Mouse (Mus musculus) CH12.LX (cell line): ENCODE measurements around the gene Hsdl1.

Experiments used
- CTCF ChIP-seq, 2 experiments: IDR thresholded peaks in 1 of 2; conservative IDR thresholded peaks in 1 of 2; 2 replicates each; pipeline ENCODE4 v1.5.1; 2011 to 2012; ENCODE audit warnings: low read depth in 2 of 2, low read length in 2 of 2, improper control_type of control experiment in 1 of 2, inconsistent platforms in 1 of 2, mild to moderate bottlenecking in 1 of 2, moderate library complexity in 1 of 2
- E2F4 ChIP-seq: IDR thresholded peaks from 2 replicates; pipeline ENCODE4 v1.6.1; 2011; ENCODE audit warnings: low read depth, low read length, improper control_type of control experiment; ENCODE audit not compliant: insufficient replicate concordance
- HCFC1 ChIP-seq: IDR thresholded peaks from 2 replicates; pipeline ENCODE4 v1.6.1; 2012; ENCODE audit warnings: low read depth, mild to moderate bottlenecking, inconsistent platforms, low read length, improper control_type of control experiment
- JUN ChIP-seq: IDR thresholded peaks from 2 replicates; pipeline ENCODE4 v1.6.1; 2011; ENCODE audit warnings: low read depth, mild to moderate bottlenecking, low read length, improper control_type of control experiment, moderate library complexity; ENCODE audit not compliant: insufficient read depth
- MAX ChIP-seq: IDR thresholded peaks from 2 replicates; pipeline ENCODE4 v1.6.1; 2011; ENCODE audit warnings: low read length, improper control_type of control experiment
- MEF2A ChIP-seq: IDR thresholded peaks from 2 replicates; pipeline ENCODE4 v1.6.1; 2014; ENCODE audit warnings: low read depth, mild to moderate bottlenecking, inconsistent platforms, low read length, improper control_type of control experiment, borderline replicate concordance
- MXI1 ChIP-seq: IDR thresholded peaks from 2 replicates; pipeline ENCODE4 v1.6.1; 2011; ENCODE audit warnings: mild to moderate bottlenecking, low read depth, low read length, improper control_type of control experiment
- POLR2A ChIP-seq: IDR thresholded peaks from 2 replicates; pipeline ENCODE4 v1.6.1; 2011; ENCODE audit warnings: low read depth, mild to moderate bottlenecking, improper control_type of control experiment, low read length
- UBTF ChIP-seq: IDR thresholded peaks from 2 replicates; pipeline ENCODE4 v1.6.1; 2012; ENCODE audit warnings: low read depth, mild to moderate bottlenecking, inconsistent platforms, low read length, improper control_type of control experiment, moderate library complexity
- USF1 ChIP-seq: IDR thresholded peaks from 2 replicates; pipeline ENCODE4 v1.6.1; 2014; ENCODE audit warnings: low read depth, mild to moderate bottlenecking, inconsistent platforms, low read length, improper control_type of control experiment
- USF2 ChIP-seq: conservative IDR thresholded peaks from 2 replicates; pipeline ENCODE4 v1.6.1; 2011; ENCODE audit warnings: low read depth, low read length, improper control_type of control experiment
- ZMIZ1 ChIP-seq: IDR thresholded peaks from 2 replicates; pipeline ENCODE4 v1.6.1; 2012; ENCODE audit warnings: low read depth, mild to moderate bottlenecking, inconsistent platforms, low read length, improper control_type of control experiment

GRCm38 (mm10) chr8:119618887-119619286 is 43.9 kb upstream of the Hsdl1 start:
- TF ChIP-seq JUN (no peak), CTCF (conservative IDR thresholded peaks at IDR 0.05 in 1 of 2, IDR thresholded peaks at IDR 0.05 in 1 of 2; ENCODE audit: low read depth in 2 of 2, low read length in 2 of 2) (no peak), E2F4 (no peak), MAX (no peak), USF2 (no peak), POLR2A (no peak), UBTF (no peak), USF1 (no peak), ZMIZ1 (no peak), HCFC1 (no peak), MEF2A (no peak), MXI1 (no peak)
